Comparison of ENCODE assay signal across 12 mouse cellular contexts in the genomic region with DNA sequence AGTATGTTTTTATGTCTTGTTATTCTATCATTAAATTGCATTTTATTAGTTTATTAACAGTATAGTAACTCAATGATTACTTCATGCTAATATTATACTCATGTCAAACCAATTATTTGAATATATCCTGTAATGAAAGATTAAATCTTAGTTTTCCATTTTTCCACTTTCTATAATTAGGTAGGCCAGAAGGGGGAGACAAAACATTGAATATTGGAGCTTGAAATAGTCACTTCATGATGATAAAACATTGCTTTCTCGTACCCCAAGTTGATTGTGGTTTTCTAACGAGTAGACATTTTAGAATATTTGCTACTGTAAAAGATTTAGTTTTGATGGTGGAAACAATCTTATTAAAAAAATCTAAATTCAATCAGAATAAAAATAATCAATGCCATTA.
DNase-seq lines count a peak whose midpoint lies in the region; ATAC-seq and TF ChIP-seq lines count a peak whose summit lies in the region.
"Had no signal": no experiment of that assay in that cellular context is flagged by ENCODE, and none has a peak within 500 bp of the region (broad histone marks: within the 10 kb centered on the region; RNA-seq: fewer than 3 reads in every experiment).

No protein-coding gene starts in this region.

- H3K4me2 ChIP-seq in kidney, postnatal 0 days (ENCODE audit: low read length): no peak overlapping the region

- no peaks in the 10 kb centered on the region for H3K4me1 ChIP-seq in kidney, postnatal 0 days (replicated peaks; ENCODE audit: insufficient read depth, low read length)

- no peaks in the 10 kb centered on the region for H3K9me3 ChIP-seq in kidney, postnatal 0 days (replicated peaks; ENCODE audit: low read length)

- H3K27ac ChIP-seq in kidney, postnatal 0 days: no peak overlapping the region
- H3K27ac ChIP-seq: macrophage had no signal

- DNase-seq in embryo, embryonic 11 days: peak; percentile 2
- no peak for DNase-seq in embryo, embryonic 10 days (ENCODE audit: low spot score)
- peak; percentile 16 for DNase-seq in kidney, postnatal 0 days (ENCODE audit: low spot score)
- DNase-seq in kidney, postnatal 4 days: no peak
- peak; percentile 35 for DNase-seq in 416B (ENCODE audit: low read depth)
- peak; percentile 18 for DNase-seq in brain, embryonic 18.5 days (ENCODE audit: low read depth, low spot score)
- no peak for DNase-seq in urinary bladder, adult 2 months (ENCODE audit: low spot score)
- no peak for DNase-seq in thymus, postnatal 14 days
- DNase-seq: cerebellum, adult 11 months had no signal

- H3K36me3 ChIP-seq in kidney, postnatal 0 days (ENCODE audit: insufficient read depth, low read length): no peaks in the 10 kb centered on the region

- H3K9ac ChIP-seq in kidney, postnatal 0 days (ENCODE audit: low read depth, low read length): no peak overlapping the region

- no peak for ATAC-seq in kidney, postnatal 0 days (replicated peaks; ENCODE audit: low FRiP score, low read depth)

- no peaks in the 10 kb centered on the region for H3K27me3 ChIP-seq in kidney, postnatal 0 days (ENCODE audit: insufficient read depth, low read length)
- H3K27me3 ChIP-seq: CH12.LX had no signal

- WGBS in kidney, postnatal 0 days: 43% methylated on average over 2 of the region's 2 CpGs

- peak; percentile 63 for TF ChIP-seq CTCF in kidney, postnatal 0 days (IDR thresholded peaks at IDR 0.05; ENCODE audit: low read depth)

- H3K4me3 ChIP-seq in kidney, postnatal 0 days (replicated peaks; ENCODE audit: low read depth, low read length): no peak overlapping the region
- H3K4me3 ChIP-seq: myocyte had no signal

Comparison
In these comparisons a context has a peak if more than half of its experiments do, and no peak if none do; other contexts are left out.
1. DNase-seq: peak in embryo, embryonic 11 days (single experiment), kidney, postnatal 0 days (single experiment), 416B (single experiment) and brain, embryonic 18.5 days (single experiment); none in embryo, embryonic 10 days (single experiment), kidney, postnatal 4 days (0 of 2), urinary bladder, adult 2 months (single experiment) and thymus, postnatal 14 days (single experiment).